Mouse (Mus musculus) lung, embryonic 16.5 days (tissue): ENCODE results near the gene Selenow. TPM values are rescaled to one million over a fixed set of nuclear protein-coding genes. Genes with fewer than 3 reads are reported as not detected.

Experiments used
- ATAC-seq: fragments of 200-750 bp; cut with Nextera tagmentation; 2 replicates; pipeline ENCODE4 v1.8.0; 2017; ENCODE audit warnings: low read depth, mild to moderate bottlenecking, moderate library complexity
- H3K27ac ChIP-seq: fragments of 300-500 bp; sonication (generic); 2 replicates; pipeline ENCODE4 v1.5.1; 2014; ENCODE audit warnings: mild to moderate bottlenecking, control low read depth, low read length
- H3K27me3 ChIP-seq: fragments of 300-500 bp; sonication (generic); 2 replicates; pipeline ENCODE4 v1.6.1; 2014; ENCODE audit warnings: low read depth, low read length, mixed read lengths; ENCODE audit not compliant: control insufficient read depth, insufficient read depth
- H3K36me3 ChIP-seq: fragments of 300-500 bp; sonication (generic); 2 replicates; pipeline ENCODE4 v1.6.1; 2014; ENCODE audit warnings: low read length; ENCODE audit not compliant: control insufficient read depth, insufficient read depth
- H3K4me1 ChIP-seq: fragments of 300-500 bp; sonication (generic); replicated peaks from 2 replicates; pipeline ENCODE4 v1.6.1; 2014; ENCODE audit warnings: low read length, mixed read lengths; ENCODE audit not compliant: control insufficient read depth, insufficient read depth
- H3K4me2 ChIP-seq: fragments of 300-500 bp; sonication (generic); 2 replicates; pipeline ENCODE4 v1.6.1; 2014; ENCODE audit warnings: low read depth, low read length, control low read depth
- H3K4me3 ChIP-seq: fragments of 300-500 bp; sonication (generic); 2 replicates; pipeline ENCODE4 v1.5.1; 2014; ENCODE audit warnings: mild to moderate bottlenecking, low read length, control low read depth
- H3K9ac ChIP-seq: fragments of 300-500 bp; sonication (generic); 2 replicates; pipeline ENCODE4 v1.6.1; 2014; ENCODE audit warnings: low read length, control low read depth
- H3K9me3 ChIP-seq: fragments of 300-500 bp; sonication (generic); 2 replicates; pipeline ENCODE4 v1.6.1; 2016; ENCODE audit warnings: low read length; ENCODE audit not compliant: control insufficient read depth
- WGBS: fragments of 180-500 bp; shearing (Covaris S2); extraction: QIAGEN DNeasy Blood & Tissue Kit; methylation state at CpG from one replicate; pipeline ENCODE4 v1.1.7; 2014; 5-methylcytosine and 5-hydroxymethylcytosine counted together
- polyA plus RNA-seq: library from polyadenylated mRNA; unstranded; fragments of >200 nt; fragmentation: Nextera tagmentation; extraction: Ambion mirVana; gene quantifications from 2 replicates; pipeline ENCODE4 v1.2.1, GENCODE M21; 2015

Gene Selenow
- polyA plus RNA-seq, 1 experiment from 2014 or later = 755 TPM

- peaks cover 58% of the 10 kb centered on the region for H3K4me1 ChIP-seq
- 0 out of 2 replicates have a peak overlapping the region, but pooled peaks have one; percentile 5 for H3K4me2 ChIP-seq
- H3K36me3 ChIP-seq = peaks cover 28% of the 10 kb centered on the region
- peak overlapping the region; percentile 8; the same call in 1 of the 2 replicates for H3K9ac ChIP-seq
- H3K9me3 ChIP-seq = no peaks in the 10 kb centered on the region
- no peak for ATAC-seq
- 40% methylated on average over 4 of the region's 4 CpGs for WGBS
- no peaks in the 10 kb centered on the region for H3K27me3 ChIP-seq
- no peak overlapping the region for H3K4me3 ChIP-seq
- peak overlapping the region; percentile 93 for H3K27ac ChIP-seq
Observed at GRCm38 (mm10) chr7:15961239-15961638, 39.0 kb upstream of the Selenow start.

- peaks cover 57% of the 10 kb centered on the region for H3K4me1 ChIP-seq
- H3K9ac ChIP-seq = no peak overlapping the region
- no peak overlapping the region for H3K4me3 ChIP-seq
- H3K4me2 ChIP-seq = 0 out of 2 replicates have a peak overlapping the region, but pooled peaks have one; percentile 5
- 48% methylated on average over 4 of the region's 4 CpGs for WGBS
- H3K9me3 ChIP-seq = no peaks in the 10 kb centered on the region
- no peaks in the 10 kb centered on the region for H3K27me3 ChIP-seq
- no peak for ATAC-seq
- H3K36me3 ChIP-seq = peaks cover 28% of the 10 kb centered on the region
- H3K27ac ChIP-seq = peak overlapping the region; percentile 67
Observed at GRCm38 (mm10) chr7:15960691-15961090, 38.5 kb upstream of the Selenow start.

GRCm38 (mm10) chr7:15956143-15956542 lies 33.9 kb upstream of the Selenow start:
- Histone ChIP-seq H3K9ac (peak overlapping the region; percentile 25; the same call in 1 of the 2 replicates), H3K27ac (peak overlapping the region; percentile 92)
- WGBS = 37% methylated on average over 5 of the region's 5 CpGs

GRCm38 (mm10) chr7:15955509-15955908 lies 33.3 kb upstream of the Selenow start:
- peak; percentile 71 for ATAC-seq
- 21% methylated on average over 7 of the region's 7 CpGs for WGBS
- Histone ChIP-seq H3K9me3 (no peaks in the 10 kb centered on the region), H3K4me2 (peak overlapping the region; percentile 44), H3K27ac (peak overlapping the region; percentile 92), H3K4me1 (peaks cover 18% of the 10 kb centered on the region), H3K9ac (peak overlapping the region; percentile 25; the same call in 1 of the 2 replicates), H3K4me3 (peak overlapping the region; percentile 20), H3K27me3 (no peaks in the 10 kb centered on the region), H3K36me3 (peaks cover 57% of the 10 kb centered on the region)

More at GRCm38 (mm10) chr7:15956143-15956542, 33.9 kb upstream of the Selenow start:
- H3K36me3 ChIP-seq = peaks cover 53% of the 10 kb centered on the region
- no peaks in the 10 kb centered on the region for H3K27me3 ChIP-seq
- H3K4me2 ChIP-seq = peak overlapping the region; percentile 44; the same call in 1 of the 2 replicates
- no peak overlapping the region for H3K4me3 ChIP-seq
- peaks cover 24% of the 10 kb centered on the region for H3K4me1 ChIP-seq
- peak; percentile 50 for ATAC-seq
- no peaks in the 10 kb centered on the region for H3K9me3 ChIP-seq

- Histone ChIP-seq H3K4me2 (peak overlapping the region; percentile 44), H3K9ac (0 out of 2 replicates have a peak overlapping the region, but pooled peaks have one; percentile 12), H3K4me1 (peaks cover 18% of the 10 kb centered on the region), H3K27me3 (no peaks in the 10 kb centered on the region), H3K36me3 (peaks cover 60% of the 10 kb centered on the region), H3K9me3 (no peaks in the 10 kb centered on the region), H3K27ac (peak overlapping the region; percentile 92), H3K4me3 (peak overlapping the region; percentile 20)
- ATAC-seq = peak; percentile 71
- WGBS = 15% methylated on average over 20 of the region's 21 CpGs
Observed at GRCm38 (mm10) chr7:15954978-15955443, 32.8 kb upstream of the Selenow start.

- Histone ChIP-seq H3K9ac (no peak overlapping the region), H3K36me3 (peaks cover 57% of the 10 kb centered on the region), H3K4me1 (peaks cover 18% of the 10 kb centered on the region), H3K4me3 (no peak overlapping the region), H3K4me2 (peak overlapping the region; percentile 44; the same call in 1 of the 2 replicates), H3K9me3 (no peaks in the 10 kb centered on the region), H3K27me3 (no peaks in the 10 kb centered on the region), H3K27ac (peak overlapping the region; percentile 68)
- WGBS = 78% methylated on average over 7 of the region's 7 CpGs
- no peak for ATAC-seq
Observed at GRCm38 (mm10) chr7:15954436-15954835, 32.2 kb upstream of the Selenow start.

- no peak overlapping the region for H3K4me3 ChIP-seq
- peaks cover 52% of the 10 kb centered on the region for H3K36me3 ChIP-seq
- no peak for ATAC-seq
- no peak overlapping the region for H3K9ac ChIP-seq
- no peaks in the 10 kb centered on the region for H3K27me3 ChIP-seq
- no peaks in the 10 kb centered on the region for H3K9me3 ChIP-seq
- H3K4me2 ChIP-seq = no peak overlapping the region
- peaks cover 23% of the 10 kb centered on the region for H3K4me1 ChIP-seq
- H3K27ac ChIP-seq = no peak overlapping the region
- WGBS = 89% methylated on average over 13 of the region's 13 CpGs
Observed at GRCm38 (mm10) chr7:15953307-15954074, 31.3 kb upstream of the Selenow start.

- H3K4me2 ChIP-seq = no peak overlapping the region
- H3K27me3 ChIP-seq = no peaks in the 10 kb centered on the region
- WGBS = 58% methylated on average over 3 of the region's 3 CpGs
- no peaks in the 10 kb centered on the region for H3K9me3 ChIP-seq
- no peak overlapping the region for H3K27ac ChIP-seq
- H3K9ac ChIP-seq = no peak overlapping the region
- no peak overlapping the region for H3K4me3 ChIP-seq
- peaks cover 43% of the 10 kb centered on the region for H3K36me3 ChIP-seq
- no peak for ATAC-seq
- H3K4me1 ChIP-seq = peaks cover 27% of the 10 kb centered on the region
Observed at GRCm38 (mm10) chr7:15952416-15952815, 30.2 kb upstream of the Selenow start.

GRCm38 (mm10) chr7:15950008-15950407 lies 27.8 kb upstream of the Selenow start:
- no peak overlapping the region for H3K9ac ChIP-seq
- peaks cover 19% of the 10 kb centered on the region for H3K4me1 ChIP-seq
- peaks cover 36% of the 10 kb centered on the region for H3K36me3 ChIP-seq
- no peak overlapping the region for H3K27ac ChIP-seq
- H3K27me3 ChIP-seq = no peaks in the 10 kb centered on the region
- no peak overlapping the region for H3K4me2 ChIP-seq
- no peaks in the 10 kb centered on the region for H3K9me3 ChIP-seq
- no peak for ATAC-seq
- H3K4me3 ChIP-seq = no peak overlapping the region
- WGBS = 84% methylated on average over 15 of the region's 15 CpGs
